Mouse (Mus musculus) adipocyte (in vitro differentiated cells): ENCODE measurements at regions not wholly inside any gene's neighbourhood (a gene's known extent, or its start where the extent isn't known, plus 50 kb on each side); places are given as distances from the start of the nearest gene placed in this dataset.
"Not testable (repeated sequence)": the region's sequence is repeated elsewhere in the genome, so short reads cannot be mapped to it uniquely, and the experiment has no call there.

Experiments used
- DNase-seq: peaks from one replicate; pipeline ENCODE4 v3.0.0-alpha.2; 2016; ENCODE audit warnings: low spot score

DNA sequence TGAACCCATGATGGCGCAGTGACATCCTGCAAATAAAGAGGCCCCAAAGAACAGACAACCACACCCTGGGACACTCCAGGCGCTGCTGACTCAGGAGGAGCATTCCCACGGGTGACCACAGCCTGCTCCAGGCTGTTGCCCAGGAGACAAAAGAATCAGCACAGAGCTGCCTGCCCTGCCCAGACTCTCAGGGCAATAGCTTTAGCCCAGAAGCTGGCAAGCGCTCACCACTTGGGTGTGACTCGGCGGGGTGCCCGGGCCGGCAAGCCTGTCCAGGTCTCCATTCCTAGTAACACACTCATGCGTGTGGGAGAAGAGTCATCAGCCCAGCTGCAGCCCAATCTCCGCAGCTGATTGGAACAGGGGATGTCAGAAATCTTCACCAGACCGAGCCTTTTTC lies 148.8 kb upstream of the Hes1 start:
- DNase-seq, result peak; percentile 98

DNA sequence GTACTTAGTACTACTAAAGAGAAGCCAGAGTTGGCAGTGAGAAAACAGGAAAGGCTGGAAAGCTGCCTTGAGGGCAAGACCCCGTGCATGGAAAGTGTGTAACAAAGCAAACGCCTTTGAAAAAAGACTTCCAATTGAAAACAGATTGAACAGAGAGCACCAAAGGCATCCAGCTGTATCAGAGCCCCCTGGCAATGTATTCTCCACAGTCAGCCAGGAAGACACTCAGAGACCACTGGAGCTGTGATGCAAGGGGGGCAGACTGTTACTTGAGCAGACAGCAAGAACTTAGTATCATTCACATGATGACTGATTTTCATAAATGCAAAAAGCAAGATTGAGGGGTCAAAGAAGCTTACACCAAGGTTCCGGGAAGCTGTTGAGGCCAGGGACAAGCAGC lies 146.2 kb upstream of the Hes1 start:
- DNase-seq, result no peak

DNA sequence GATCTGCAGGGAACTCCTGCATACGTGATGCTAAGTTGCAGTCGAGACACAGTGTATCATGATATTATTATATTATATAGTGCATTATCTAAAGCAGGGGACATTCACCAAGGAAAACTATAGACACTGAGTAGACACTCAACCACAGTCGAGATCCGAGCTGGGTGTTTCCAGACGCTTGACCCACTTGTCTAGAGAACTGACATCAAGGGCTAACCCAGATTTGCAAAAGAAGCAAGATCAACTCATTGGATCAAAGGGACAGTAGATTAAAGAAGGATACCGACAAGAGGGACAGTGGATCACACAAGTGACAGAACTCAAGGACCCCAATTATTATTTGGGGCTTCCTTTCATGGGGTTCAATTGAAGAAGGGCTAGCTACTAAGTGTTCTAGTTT lies 145.8 kb upstream of the Hes1 start:
- DNase-seq, result no peak

DNA sequence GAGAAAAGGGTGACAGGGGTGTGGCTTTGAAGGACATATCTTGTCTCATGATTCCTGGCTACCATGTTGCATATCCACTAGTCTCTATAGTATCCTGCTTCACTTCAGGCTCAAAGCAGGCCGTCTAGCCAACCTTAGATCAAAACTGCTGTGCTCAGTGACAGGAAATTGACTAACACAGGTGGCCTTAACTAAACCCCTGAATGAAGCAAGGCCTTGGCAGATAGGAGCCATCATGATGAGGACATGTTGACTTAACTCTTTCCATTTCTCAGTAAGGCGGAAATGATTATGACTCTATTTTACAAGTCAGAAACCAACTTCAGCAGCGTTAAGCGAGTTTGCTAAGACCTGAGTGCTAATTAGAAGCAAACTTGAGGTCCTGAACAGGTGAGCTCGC lies 143.2 kb upstream of the Hes1 start:
- no peak for DNase-seq

DNA sequence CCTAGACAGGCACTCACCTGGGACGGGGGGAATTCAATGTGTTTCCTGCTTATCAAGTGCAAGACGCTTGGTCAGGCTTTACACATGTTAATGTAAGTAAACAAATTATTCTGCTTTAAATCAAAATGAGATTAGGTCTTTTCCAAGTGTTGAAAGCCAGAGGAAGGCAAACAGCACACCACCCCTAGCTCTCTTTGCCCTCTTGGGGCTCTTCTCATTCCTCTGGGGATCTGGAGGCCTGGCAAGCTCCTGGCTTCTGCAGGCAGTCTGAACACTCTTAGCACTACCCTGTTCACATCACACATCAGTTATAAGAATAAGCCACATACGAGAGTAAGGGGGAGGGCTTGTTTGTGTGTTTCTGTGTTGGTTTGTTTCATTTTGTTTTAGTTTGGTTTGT lies 142.8 kb upstream of the Hes1 start:
- no peak for DNase-seq

DNA sequence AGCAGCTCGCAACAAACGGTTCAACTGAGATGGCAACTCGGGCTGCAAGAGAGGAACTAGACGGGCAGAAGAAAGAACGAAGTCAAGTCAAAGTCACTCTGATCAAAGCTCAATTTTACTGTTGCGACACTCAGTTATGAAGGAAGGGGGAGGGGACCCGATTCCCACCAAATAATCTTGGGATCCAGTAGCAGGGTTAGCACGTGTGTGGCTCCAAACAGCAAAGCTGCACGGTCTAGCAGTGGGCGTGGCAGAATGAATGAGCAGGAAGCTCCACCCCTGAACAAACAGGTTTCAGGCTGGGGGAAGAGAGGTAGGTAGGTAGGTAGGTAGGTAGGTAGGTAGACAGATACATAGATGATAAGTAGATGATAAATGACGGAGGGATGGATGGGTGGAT lies 136.9 kb upstream of the Hes1 start:
- not testable (repeated sequence) for DNase-seq

DNA sequence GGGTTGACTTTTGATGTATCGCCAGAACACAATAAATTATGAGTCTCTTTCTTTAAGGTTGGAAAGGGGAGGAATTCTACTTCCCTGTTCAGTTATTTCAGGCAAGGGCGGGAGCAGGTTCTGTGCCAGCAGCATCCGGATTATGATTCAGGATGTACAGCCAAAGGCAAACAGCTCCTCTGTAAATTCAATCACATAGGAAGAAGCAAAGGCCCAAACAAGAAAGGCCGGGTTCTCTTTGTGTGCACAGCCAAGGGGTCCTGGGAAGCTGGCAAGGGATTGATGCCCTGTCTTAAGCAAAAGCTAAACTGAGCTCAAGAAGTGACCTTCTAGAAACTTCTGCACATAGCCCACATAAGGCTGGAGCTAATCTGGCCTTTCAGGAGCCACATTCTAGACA lies 135.9 kb upstream of the Hes1 start:
- DNase-seq, result no peak

DNA sequence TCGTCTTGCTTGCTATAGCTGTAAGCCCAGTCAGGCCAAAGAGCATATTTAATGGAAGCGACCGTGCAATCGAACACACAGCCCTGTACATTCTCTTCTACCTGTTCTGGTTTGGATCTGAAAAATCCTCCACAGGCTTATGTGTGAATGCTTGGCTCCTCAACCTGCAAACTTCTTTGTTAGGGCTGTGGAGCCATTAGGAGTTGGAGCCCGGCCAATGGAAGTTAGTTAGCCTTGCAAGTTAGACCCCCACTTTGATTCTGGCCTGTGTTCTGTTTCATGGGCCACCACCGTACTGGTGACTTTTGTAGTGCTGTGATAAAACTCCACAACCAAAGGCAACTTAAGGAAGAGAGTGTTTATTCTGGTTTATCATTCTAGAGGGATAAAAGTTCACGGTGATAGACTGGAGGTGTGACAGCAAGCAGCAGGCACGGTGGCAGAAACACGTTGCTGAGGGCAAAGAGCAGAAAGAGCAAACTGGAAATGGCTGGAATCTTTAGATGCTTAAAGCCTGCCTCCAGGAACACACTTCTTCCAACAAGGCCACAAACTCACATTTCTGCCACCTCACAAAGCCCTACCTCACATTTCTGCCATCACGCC lies 132.3 kb upstream of the Hes1 start:
- DNase-seq, result no peak

DNA sequence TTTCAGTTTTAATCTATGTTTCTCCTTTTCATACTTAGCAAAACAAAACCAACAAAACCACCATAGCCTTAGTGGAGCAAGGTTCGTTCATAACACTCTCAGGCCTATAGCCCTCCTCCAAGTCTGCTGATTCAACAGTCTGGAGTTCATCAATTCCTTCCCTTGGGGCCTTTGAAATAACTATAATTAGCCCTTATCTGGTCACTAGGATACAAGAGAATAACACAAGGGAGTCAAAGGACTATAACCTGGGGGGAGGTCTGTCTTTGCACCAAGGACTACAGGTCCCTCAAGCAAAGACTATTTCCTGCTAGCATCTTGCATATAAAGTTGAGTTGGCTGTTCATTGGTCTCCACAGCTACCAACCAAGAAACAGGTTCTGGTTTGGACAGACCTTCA lies 129.5 kb upstream of the Hes1 start:
- DNase-seq, result peak; percentile 44

DNA sequence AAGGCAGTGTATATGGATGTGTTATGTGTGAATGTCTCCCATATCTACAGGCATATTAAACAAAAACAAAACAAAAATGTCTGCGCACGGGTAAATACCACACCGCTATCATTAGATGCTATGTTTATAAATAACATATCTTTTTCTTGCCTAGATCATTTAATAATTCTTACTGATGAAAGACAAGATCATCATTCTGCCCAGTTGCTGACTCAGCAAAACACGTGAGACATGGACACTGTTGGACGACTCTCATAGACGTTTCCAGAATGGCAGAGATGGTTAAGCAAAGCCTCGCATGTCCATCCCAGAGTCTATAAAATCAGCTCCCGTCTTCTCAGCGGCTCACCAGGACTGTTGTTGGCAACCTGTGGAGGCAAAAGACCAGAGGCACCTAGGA lies 125.5 kb upstream of the Hes1 start:
- DNase-seq, result no peak

DNA sequence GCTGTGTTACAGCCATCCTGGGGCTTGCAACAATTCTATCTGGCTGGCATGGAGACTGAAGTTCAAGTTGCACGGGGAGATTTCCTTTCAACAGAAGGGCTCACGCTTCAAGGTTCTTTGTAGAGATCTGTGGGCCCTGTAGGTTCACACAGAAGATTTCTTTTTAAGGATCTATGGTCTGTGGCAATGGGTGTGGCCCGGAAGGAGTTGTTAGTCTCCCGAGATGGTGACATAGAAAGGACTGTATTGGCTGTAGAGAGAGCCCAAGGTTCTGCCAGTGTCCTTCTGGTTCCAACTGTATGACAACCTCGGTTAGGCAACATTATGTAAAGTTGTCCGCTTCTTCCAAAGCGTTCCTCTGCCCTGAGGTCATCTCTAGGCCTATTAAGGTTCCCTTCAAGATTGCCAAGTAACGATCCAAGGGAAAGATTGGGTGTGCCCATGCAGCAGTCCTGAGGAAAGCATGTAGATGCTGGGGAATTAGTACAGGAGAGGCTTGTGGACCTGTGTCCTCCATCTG lies 124.8 kb upstream of the Hes1 start:
- DNase-seq, result peak; percentile 64

DNA sequence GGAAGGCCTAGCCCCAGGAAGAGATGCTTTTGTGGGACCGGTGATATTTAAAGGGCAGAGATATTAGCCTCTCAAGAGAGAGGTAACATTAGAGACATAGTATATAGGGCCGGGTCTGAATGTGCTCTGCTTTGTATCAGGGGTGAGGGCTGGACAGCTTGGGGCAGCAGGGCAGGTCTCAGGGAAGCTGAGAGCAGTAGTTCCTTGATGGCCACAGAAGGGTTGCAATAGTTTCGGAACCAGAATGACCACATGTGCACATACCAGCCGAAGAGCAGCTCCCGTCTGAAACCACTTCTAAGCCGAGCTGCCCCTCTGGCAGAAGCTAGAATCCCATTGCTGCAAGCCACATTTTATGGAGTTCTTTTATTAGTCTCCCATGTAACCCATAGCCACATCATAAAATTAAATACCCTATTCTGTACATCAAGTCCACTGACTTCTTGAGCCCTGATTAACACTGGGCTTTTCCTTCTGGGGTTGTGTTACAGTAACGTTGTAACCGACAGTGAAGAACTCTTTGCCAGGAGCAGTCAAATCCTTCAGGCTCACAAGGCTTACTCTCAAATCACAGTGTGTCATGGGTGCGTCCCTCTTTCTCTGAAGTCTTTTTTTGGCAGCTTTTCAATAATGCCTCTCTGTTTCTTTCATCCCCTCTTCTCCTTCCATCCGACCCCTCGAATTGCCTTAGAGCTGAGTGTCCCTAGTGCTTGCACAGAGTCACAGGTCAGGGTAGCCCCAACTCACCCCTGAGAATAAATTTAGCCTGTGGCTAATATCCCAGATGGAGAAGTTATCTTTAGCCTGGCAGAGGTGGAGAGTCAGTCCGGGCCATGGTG lies 124.1 kb upstream of the Hes1 start:
- DNase-seq, result no peak

DNA sequence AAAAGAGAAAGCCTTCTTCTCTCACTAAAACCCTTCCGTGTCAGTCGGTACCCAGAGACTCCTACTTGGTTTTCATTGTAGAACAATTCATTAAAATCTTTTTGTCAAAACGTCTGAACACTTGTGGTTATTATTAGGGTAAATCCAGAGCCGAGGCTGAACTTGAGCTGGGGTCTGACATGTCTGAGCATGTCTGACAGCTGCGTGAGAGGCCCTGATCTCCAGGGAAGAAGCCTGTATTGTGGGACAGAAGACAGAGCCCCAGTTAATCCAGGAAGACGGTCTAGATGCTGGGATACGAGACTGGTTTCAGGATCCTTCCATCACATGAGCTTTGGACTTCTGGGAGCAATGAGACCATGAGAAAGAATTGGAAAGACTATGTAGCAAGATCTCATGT lies 122.1 kb upstream of the Hes1 start:
- DNase-seq, result no peak

DNA sequence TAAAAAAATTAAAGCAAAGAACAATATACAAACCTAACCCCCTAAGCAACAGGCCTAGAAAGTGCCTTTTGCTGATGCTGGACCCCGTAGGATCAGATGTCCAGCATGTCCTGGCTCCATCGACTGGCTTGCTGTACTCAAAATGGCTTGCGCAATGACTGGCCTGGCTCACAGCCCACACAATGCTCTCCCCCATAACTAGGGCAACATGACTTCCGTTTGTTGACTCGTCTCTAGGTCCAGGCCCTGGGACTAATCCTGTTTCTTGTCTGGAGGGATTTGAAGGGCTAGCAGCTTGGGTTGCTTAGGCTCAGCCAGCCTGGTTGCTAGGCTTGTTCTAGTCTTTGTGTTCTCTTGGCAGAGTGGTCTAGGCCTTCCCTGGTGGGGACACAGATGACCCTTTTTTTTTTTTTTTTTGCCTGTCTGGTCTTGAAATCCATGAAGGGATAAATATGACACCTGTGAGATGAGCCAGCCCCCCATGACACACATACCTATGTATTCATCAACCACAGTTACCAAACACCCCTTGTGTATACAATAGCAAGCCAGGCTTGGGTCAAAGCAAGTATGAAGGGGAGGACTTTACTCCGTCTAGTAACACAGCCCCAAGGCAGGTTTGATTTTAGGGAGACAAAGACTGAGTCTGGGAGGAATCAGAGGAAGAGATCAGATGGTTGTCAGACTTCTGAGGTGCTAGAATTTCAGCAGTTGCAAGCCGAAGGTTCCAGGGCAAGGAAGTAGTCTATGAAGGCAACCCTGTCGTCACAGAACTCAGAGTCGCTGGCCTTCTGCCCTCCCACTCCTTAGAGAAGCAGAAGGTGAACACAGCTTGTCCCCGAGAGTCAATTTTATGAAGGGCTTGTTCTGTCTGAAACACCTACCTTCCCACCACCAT lies 120.0 kb upstream of the Hes1 start:
- peak; percentile 98 for DNase-seq

DNA sequence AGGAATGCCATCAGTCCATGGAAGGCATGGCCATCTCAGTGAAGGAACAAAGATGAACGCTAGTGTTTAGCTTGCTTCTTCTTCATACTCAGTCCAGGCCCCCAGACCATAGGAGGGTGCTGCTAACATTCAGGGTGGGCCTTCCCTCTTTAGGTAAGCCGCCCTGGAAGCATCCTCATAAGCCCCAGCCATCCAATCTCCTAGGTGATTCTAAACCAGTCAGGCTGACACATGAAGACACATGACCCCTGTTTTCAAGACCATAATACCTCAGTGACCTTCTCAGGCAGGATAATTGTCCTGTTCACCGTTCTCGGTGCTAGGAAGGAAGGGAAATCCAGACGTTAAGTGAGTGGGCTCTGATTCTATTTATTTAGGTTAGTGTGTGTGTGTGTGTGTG lies 119.2 kb upstream of the Hes1 start:
- DNase-seq, result no peak

DNA sequence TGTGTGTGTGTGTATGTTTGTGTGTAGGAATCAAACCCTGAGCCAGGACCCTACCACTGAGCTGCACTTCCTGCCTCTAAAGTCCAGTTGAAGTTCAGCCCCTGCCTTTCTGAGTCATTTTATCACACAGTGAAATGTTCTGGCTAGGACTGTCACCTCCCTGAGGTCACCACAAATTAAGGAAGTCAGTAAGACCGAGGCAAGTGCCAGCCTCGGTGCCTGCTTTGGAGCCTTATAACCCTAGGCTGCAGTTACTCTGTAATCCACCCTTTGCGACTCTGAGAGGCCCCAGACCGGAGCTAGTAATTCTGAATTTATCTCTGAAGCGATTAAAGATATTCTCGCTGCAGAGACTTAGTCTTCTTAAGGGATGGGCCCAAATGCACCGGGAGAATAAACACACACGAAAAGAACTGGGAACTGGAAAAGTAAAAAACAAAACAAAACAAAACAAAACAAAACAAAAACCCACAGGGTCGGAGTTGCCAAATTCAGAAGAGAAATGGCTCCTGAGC lies 118.8 kb upstream of the Hes1 start:
- peak; percentile 74 for DNase-seq

DNA sequence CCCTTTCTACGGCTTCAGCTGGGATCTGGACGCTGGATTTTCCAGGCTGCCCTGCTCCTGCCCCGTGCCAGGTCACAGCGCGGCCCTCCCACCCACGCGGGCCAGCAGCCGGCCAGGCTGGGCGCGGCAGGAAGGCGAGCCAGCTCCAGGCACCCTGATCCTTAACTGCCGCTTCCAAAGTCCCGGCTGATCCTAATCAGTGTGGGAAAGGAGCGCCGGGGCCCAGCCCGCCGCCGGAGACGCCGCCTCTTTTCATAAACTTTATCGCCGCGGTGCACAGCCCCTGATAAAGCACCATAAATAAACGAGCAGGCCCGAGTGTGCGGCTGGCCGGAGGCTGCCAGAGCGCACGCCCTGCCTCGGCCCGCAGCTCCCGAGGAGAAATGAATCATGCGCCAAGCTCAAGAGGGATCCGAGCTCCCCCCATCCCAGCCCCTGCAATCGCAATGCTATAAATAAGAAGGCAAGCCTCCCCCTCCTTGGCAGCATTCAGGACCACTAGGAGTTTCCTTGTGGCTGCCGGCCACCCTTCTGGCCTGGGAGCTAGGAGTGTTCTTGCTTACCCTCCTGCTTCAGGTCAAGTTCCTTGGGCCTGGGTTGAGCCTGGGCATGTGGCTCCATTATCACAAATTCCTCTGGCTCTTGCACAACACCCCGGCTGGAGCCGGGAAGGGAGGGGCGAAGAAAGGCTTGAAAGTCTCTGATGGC lies 118.1 kb upstream of the Hes1 start:
- peak; percentile 91 for DNase-seq

DNA sequence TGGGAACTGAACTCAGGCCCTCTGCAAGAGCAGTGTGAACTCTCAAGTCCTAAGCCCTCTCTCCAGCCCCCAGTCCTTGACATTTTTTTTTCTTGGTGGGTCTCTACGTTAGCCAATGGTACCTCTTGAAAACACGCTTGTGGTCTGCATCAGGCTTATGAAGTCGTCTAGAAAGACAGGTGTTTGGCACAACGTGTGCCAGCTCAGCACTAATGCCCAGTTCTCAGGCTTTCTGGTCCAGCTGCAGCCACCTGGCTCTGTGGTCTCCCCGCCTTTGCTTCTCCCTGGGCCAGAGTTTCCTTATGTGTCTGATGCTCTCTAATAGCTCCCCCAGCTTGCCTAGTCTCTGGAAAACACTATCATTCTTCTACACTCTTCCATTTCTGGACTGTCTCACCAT lies 117.2 kb upstream of the Hes1 start:
- peak; percentile 28 for DNase-seq

DNA sequence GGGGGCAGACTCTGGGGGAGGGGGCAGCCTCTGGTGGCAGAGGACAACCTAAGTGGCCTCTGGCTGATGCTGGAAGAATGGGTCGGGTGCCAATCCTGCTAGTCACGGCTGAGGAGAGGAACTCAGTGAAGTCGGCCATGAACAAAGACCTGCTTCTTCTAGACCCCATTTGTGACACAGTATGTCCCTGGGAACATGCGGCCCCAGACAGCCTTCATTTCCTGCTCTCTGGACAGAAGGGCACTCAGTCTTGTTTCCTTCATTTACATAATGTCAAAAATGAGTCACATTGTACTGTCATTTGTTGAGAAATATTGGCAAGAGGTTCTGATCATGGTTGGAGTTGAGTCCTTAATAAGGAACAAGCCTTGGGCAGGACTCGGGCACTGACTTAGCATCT lies 116.5 kb upstream of the Hes1 start:
- peak; percentile 71 for DNase-seq

DNA sequence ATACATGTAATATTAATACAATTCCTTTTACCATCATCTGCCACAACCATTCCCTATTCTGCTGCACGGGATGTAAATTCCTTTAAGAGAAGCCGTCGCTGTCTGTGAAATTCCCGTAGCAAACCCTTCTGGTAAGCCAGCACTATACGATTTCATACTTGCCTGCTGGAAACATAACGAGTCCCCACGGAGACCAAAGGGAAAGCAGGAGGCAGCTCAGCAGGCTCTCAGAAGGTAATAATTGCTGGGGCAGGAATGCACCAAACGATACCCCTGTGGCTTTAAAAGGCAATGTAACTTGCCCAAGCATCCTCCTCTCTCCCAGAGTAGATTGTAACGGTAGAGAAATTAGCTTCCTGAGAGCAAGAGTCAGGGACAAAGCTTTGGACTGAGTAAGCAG lies 114.0 kb upstream of the Hes1 start:
- no peak for DNase-seq

DNA sequence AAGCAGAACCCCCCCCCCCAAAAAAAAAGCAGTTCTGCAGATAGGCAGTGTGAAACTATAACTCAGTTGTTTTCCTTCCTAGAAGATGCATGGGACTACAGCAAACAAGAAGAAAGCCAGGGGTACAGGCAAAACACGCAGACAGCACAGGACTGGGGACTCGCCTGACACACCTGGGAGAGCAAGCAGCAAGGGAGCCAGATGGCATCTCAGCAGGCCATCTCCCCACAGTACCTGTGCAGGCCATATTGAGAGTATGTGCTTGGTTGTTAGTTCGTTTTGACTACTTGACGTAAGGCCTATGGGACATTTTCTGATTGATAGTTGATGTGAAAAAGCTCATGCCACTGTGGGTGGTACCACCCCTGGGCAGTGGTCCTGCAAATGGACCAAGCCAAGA lies 113.4 kb upstream of the Hes1 start:
- no peak for DNase-seq

DNA sequence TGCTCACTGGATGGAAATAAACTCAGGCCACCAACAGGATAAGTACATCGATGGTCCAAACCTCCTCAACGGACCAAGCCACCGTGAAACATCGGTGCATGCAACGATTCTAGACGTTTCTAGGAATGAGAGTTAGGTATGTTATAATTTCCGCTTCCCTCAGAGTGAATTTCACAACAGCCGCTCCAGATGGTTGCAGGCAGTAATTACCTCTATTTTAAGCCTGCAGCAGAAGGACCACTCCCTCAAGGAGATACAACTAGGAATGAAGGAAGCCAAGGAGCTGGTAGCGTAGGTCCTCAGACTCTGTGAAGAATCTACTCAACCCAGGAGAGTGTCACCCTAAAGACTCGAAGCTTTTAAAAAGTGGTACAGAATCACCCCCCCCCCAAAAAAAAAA lies 109.5 kb upstream of the Hes1 start:
- no peak for DNase-seq
